Mouse (Mus musculus): ENCODE data around the gene Slc23a2. TPM values are rescaled to one million over a fixed set of nuclear protein-coding genes. Genes with fewer than 3 reads are reported as not detected.

Gene Slc23a2
- polyA plus RNA-seq, 1 experiment from 2014 or later: 5.6 TPM

- H3K36me3 ChIP-seq (ENCODE audit: control insufficient read depth, insufficient read depth, low read length): no peaks in the 10 kb centered on the region
- no peak overlapping the region for H3K4me3 ChIP-seq (ENCODE audit: low read depth, low read length)
- 69% methylated on average over 3 of the region's 3 CpGs for WGBS
- H3K4me1 ChIP-seq (replicated peaks; ENCODE audit: control insufficient read depth, insufficient read depth): no peaks in the 10 kb centered on the region
- no peaks in the 10 kb centered on the region for H3K9me3 ChIP-seq (ENCODE audit: control insufficient read depth, low read length)
- H3K4me2 ChIP-seq (replicated peaks; ENCODE audit: low read depth): no peak overlapping the region
- ATAC-seq (ENCODE audit: low FRiP score, low TSS enrichment) (no peak), DNase-seq (ENCODE audit: low spot score) (no peak)
- TF ChIP-seq EP300 (optimal IDR thresholded peaks at IDR 0.05): no peak
- no peak for TF ChIP-seq CTCF (IDR thresholded peaks at IDR 0.05; ENCODE audit: low read depth)
- H3K27me3 ChIP-seq (ENCODE audit: control insufficient read depth, insufficient read depth, low read length): no peaks in the 10 kb centered on the region
- H3K9ac ChIP-seq (ENCODE audit: low read length): no peak overlapping the region
- H3K27ac ChIP-seq (replicated peaks): no peak overlapping the region; the same call in 1 of the 2 replicates
These were observed 125.5 kb downstream of the Slc23a2 start for GRCm38 (mm10) chr2:132019372-132019811.

GRCm38 (mm10) chr2:132018156-132018555, 126.8 kb downstream of the Slc23a2 start:
- 52% methylated on average over 4 of the region's 4 CpGs for WGBS
- TF ChIP-seq EP300 (optimal IDR thresholded peaks at IDR 0.05) (no peak), CTCF (IDR thresholded peaks at IDR 0.05; ENCODE audit: low read depth) (no peak)
- no peaks in the 10 kb centered on the region for H3K27me3 ChIP-seq (ENCODE audit: control insufficient read depth, insufficient read depth, low read length)
- ATAC-seq (ENCODE audit: low FRiP score, low TSS enrichment): no peak
- no peak for DNase-seq (ENCODE audit: low spot score)
- H3K9ac ChIP-seq (ENCODE audit: low read length): no peak overlapping the region
- H3K27ac ChIP-seq (replicated peaks): no peak overlapping the region
- H3K9me3 ChIP-seq (ENCODE audit: control insufficient read depth, low read length): no peaks in the 10 kb centered on the region
- no peak overlapping the region for H3K4me2 ChIP-seq (replicated peaks; ENCODE audit: low read depth)
- H3K4me1 ChIP-seq (replicated peaks; ENCODE audit: control insufficient read depth, insufficient read depth): no peaks in the 10 kb centered on the region
- H3K4me3 ChIP-seq (ENCODE audit: low read depth, low read length): no peak overlapping the region
- H3K36me3 ChIP-seq (ENCODE audit: control insufficient read depth, insufficient read depth, low read length): no peaks in the 10 kb centered on the region

- Histone ChIP-seq H3K36me3 (ENCODE audit: control insufficient read depth, insufficient read depth, low read length) (no peaks in the 10 kb centered on the region), H3K4me1 (replicated peaks; ENCODE audit: control insufficient read depth, insufficient read depth) (no peaks in the 10 kb centered on the region), H3K9me3 (ENCODE audit: control insufficient read depth, low read length) (no peaks in the 10 kb centered on the region), H3K4me3 (ENCODE audit: low read depth, low read length) (no peak overlapping the region), H3K9ac (ENCODE audit: low read length) (no peak overlapping the region), H3K4me2 (replicated peaks; ENCODE audit: low read depth) (no peak overlapping the region), H3K27me3 (ENCODE audit: control insufficient read depth, insufficient read depth, low read length) (no peaks in the 10 kb centered on the region), H3K27ac (replicated peaks) (no peak overlapping the region)
- ATAC-seq (ENCODE audit: low FRiP score, low TSS enrichment) (no peak), DNase-seq (ENCODE audit: low spot score) (peak; percentile 30)
- TF ChIP-seq EP300 (optimal IDR thresholded peaks at IDR 0.05) (no peak), CTCF (IDR thresholded peaks at IDR 0.05; ENCODE audit: low read depth) (no peak)
- 26% methylated on average over 7 of the region's 7 CpGs for WGBS
These were observed 127.3 kb downstream of the Slc23a2 start for GRCm38 (mm10) chr2:132017611-132018010.

- 91% methylated on average over 1 of the region's 1 CpGs for WGBS
- no peak for TF ChIP-seq CTCF (IDR thresholded peaks at IDR 0.05; ENCODE audit: low read depth)
- TF ChIP-seq EP300 (optimal IDR thresholded peaks at IDR 0.05): no peak
- Histone ChIP-seq H3K9me3 (ENCODE audit: control insufficient read depth, low read length) (no peaks in the 10 kb centered on the region), H3K27ac (replicated peaks) (no peak overlapping the region), H3K4me3 (ENCODE audit: low read depth, low read length) (no peak overlapping the region), H3K4me1 (replicated peaks; ENCODE audit: control insufficient read depth, insufficient read depth) (no peaks in the 10 kb centered on the region), H3K4me2 (replicated peaks; ENCODE audit: low read depth) (no peak overlapping the region), H3K27me3 (ENCODE audit: control insufficient read depth, insufficient read depth, low read length) (no peaks in the 10 kb centered on the region), H3K9ac (ENCODE audit: low read length) (no peak overlapping the region), H3K36me3 (ENCODE audit: control insufficient read depth, insufficient read depth, low read length) (no peaks in the 10 kb centered on the region)
- ATAC-seq (ENCODE audit: low FRiP score, low TSS enrichment) (no peak), DNase-seq (ENCODE audit: low spot score) (no peak)
These were observed 128.9 kb downstream of the Slc23a2 start for GRCm38 (mm10) chr2:132016034-132016433.

GRCm38 (mm10) chr2:132013152-132013551, 131.8 kb downstream of the Slc23a2 start:
- Histone ChIP-seq H3K4me2 (replicated peaks; ENCODE audit: low read depth) (no peak overlapping the region), H3K9ac (ENCODE audit: low read length) (no peak overlapping the region), H3K9me3 (ENCODE audit: control insufficient read depth, low read length) (no peaks in the 10 kb centered on the region), H3K27me3 (ENCODE audit: control insufficient read depth, insufficient read depth, low read length) (no peaks in the 10 kb centered on the region), H3K4me1 (replicated peaks; ENCODE audit: control insufficient read depth, insufficient read depth) (no peaks in the 10 kb centered on the region), H3K36me3 (ENCODE audit: control insufficient read depth, insufficient read depth, low read length) (no peaks in the 10 kb centered on the region), H3K4me3 (ENCODE audit: low read depth, low read length) (no peak overlapping the region), H3K27ac (replicated peaks) (no peak overlapping the region)
- no peak for ATAC-seq (ENCODE audit: low FRiP score, low TSS enrichment)
- TF ChIP-seq EP300 (optimal IDR thresholded peaks at IDR 0.05) (no peak), CTCF (IDR thresholded peaks at IDR 0.05; ENCODE audit: low read depth) (no peak)
- no peak for DNase-seq (ENCODE audit: low spot score)
- WGBS: 88% methylated on average over 4 of the region's 4 CpGs

- H3K4me3 ChIP-seq (ENCODE audit: low read depth, low read length): no peak overlapping the region
- H3K27ac ChIP-seq (replicated peaks): no peak overlapping the region
- H3K36me3 ChIP-seq (ENCODE audit: control insufficient read depth, insufficient read depth, low read length): no peaks in the 10 kb centered on the region
- no peak for ATAC-seq (ENCODE audit: low FRiP score, low TSS enrichment)
- WGBS: 84% methylated on average over 2 of the region's 2 CpGs
- no peak overlapping the region for H3K9ac ChIP-seq (ENCODE audit: low read length)
- TF ChIP-seq CTCF (IDR thresholded peaks at IDR 0.05; ENCODE audit: low read depth): no peak
- TF ChIP-seq EP300 (optimal IDR thresholded peaks at IDR 0.05): no peak
- peaks cover 2% of the 10 kb centered on the region; the same call in 1 of the 2 replicates for H3K4me1 ChIP-seq (replicated peaks; ENCODE audit: control insufficient read depth, insufficient read depth)
- H3K9me3 ChIP-seq (ENCODE audit: control insufficient read depth, low read length): no peaks in the 10 kb centered on the region
- no peak for DNase-seq (ENCODE audit: low spot score)
- no peaks in the 10 kb centered on the region for H3K27me3 ChIP-seq (ENCODE audit: control insufficient read depth, insufficient read depth, low read length)
- H3K4me2 ChIP-seq (replicated peaks; ENCODE audit: low read depth): no peak overlapping the region
These were observed 134.1 kb downstream of the Slc23a2 start for GRCm38 (mm10) chr2:132010781-132011180.

All from stomach, postnatal 0 days (tissue).